Mouse (Mus musculus) layer of hippocampus, adult 8-10 months (tissue): ENCODE results near the gene Farp2. TPM values are rescaled to one million over a fixed set of nuclear protein-coding genes. Genes with fewer than 3 reads are reported as not detected.
A peak's percentile ranks its signal among the peaks of the same experiment; 100 is the strongest.
"Not testable (repeated sequence)": the region's sequence is repeated elsewhere in the genome, so short reads cannot be mapped to it uniquely, and the experiment has no call there.

Experiments used
- DNase-seq, 2 experiments: peaks; one replicate each; pipeline ENCODE4 v3.0.0; 2022; ENCODE audit warnings: low spot score in 2 of 2
- total RNA-seq, 4 experiments: library from RNA; stranded (reverse); gene quantifications; 2 replicates each; pipeline ENCODE4 v1.2.4; 2022

Farp2 gene
- total RNA-seq, 4 experiments from 2014 or later, result 12.2 to 14.6 (median 13.8) TPM

DNA sequence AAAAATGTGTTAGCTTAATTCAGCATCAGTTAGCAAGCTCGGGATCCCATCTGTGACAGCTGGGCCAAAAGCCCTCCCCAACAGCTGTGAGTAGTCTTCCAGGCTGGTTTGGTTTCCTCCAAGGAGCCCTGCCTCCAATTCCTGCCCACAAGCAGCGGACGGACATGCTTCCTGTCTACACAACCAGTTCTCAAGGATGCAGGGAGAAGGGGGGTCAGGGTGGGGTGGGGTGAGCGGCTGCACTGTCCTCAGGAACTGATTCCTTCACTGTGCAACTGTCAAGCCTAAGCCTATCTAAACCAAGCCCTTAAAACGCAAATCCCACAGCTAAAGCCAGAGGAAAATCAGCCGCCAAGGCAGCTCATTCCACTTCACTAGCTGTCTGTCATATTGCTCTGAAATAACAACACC is 122.6 kb downstream of the Farp2 start:
- peak; percentile 67 for DNase-seq

- peak; percentile 50 to 56 for DNase-seq
Measured at GRCm38 (mm10) chr1:93635091-93635579, 123.3 kb downstream of the Farp2 start.

GRCm38 (mm10) chr1:93635580-93636192 is 123.8 kb downstream of the Farp2 start:
- DNase-seq, result peak; percentile 99 to 100

- no peak for DNase-seq
Measured at GRCm38 (mm10) chr1:93636211-93636897, 124.5 kb downstream of the Farp2 start.

DNA sequence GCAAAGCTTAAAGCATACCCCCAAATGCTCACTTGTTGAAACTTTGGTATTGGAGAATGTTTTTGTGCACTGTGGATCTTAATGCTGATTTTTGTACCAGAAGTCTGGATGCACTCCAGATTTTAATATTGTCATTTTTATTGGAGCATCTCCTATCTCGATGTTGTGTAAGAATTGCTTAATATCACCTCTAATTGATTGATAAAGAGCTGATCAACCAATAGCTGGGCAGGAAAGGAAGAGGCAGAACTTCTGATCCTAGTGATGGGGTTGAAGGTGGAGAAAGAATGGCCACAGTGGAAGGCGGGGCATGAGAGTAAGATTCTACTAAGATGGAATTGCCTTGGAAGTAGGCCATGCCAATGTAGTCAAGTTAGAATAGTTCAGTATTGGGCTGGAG is 130.1 kb downstream of the Farp2 start:
- no peak for DNase-seq

DNA sequence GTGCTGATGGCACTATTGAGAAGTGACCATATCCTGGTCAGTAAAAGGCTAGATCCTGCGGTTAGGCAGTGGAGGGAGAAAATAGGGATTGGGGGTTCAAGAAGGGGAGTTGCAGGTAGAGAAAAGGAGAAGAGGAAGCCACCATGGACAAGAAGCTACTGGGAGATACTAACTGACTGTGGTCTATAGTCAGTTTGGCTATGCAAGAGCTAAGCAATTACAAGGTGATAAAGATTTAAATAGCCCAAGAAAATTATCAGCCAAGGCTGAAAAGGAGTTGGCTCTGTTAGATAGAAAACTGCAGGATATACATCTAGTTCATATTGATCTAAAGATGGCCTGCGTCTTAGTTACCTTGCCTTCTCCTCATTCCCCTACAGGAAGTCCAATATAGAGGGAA is 130.8 kb downstream of the Farp2 start:
- no peak for DNase-seq

GRCm38 (mm10) chr1:93649604-93650172 is 137.8 kb downstream of the Farp2 start:
- no peak for DNase-seq

DNA sequence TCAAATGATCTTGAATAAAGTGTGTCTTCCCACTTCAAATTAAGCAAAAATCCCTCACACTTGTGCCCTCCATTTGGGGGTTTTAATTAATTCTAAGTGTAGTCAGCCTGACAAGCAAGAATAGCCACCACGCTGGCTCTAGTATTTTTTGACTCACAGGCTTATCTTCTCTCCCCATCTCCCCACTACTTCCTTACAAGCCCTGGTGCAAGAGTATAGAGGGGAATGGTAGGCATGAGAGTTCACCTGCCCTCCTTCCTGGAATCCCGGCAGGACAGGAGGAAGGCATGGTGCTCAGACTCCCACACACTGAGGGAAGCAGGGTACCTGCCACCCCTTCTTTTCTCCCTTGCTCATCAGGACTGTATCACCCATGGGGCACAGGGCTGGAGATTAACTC is 142.4 kb downstream of the Farp2 start:
- no peak for DNase-seq

GRCm38 (mm10) chr1:93654798-93655197 is 142.9 kb downstream of the Farp2 start:
- DNase-seq, result no peak

- DNase-seq, result no peak
Measured at GRCm38 (mm10) chr1:93656325-93657024, 144.6 kb downstream of the Farp2 start.

- DNase-seq, result no peak
Measured at GRCm38 (mm10) chr1:93657025-93657360, 145.1 kb downstream of the Farp2 start.

GRCm38 (mm10) chr1:93658559-93658958 is 146.7 kb downstream of the Farp2 start, which contains the start of gene Stk25:
Gene Stk25 (minus strand): TSS chr1:93658659.
- DNase-seq, result not testable (repeated sequence)

- DNase-seq, result no peak
Measured at GRCm38 (mm10) chr1:93667760-93668400, 156.0 kb downstream of the Farp2 start.

DNA sequence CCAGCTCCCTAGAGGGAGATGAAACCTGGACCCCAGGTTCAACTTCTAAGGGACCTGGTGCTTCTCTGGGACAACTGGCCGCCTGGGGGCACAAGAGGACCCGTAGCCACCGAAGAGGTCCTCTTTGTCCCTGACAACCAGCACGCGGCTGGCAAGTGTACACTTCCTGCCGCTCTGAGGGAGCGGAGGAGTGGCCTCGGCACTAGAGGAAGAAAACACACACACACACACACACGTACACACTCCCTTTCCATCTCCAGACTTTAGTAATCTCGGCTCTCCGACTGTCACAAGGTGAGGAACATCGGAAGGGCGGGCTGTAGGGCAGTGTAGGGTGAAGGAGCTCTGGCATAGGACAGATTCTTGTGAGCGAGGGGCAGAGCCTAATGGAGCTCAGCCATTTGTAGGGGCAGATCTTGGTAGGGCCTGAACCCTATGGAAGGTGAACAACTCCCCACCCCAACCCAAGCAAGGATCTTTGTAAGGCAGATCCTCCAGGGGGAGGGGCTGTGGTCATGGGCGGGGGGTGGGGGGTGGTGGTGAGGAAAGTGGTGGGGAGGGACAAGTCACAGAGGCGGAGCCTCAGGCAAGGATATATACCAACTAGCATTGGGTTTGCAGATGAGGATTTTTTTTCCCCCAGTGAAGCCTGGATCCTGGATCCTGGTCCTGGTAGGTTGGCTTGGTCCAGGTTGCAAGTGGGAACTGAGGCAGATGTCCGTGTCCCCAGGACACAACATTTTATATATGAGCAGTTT is 157.1 kb downstream of the Farp2 start:
- no peak for DNase-seq

- DNase-seq, result no peak
Measured at GRCm38 (mm10) chr1:93669941-93670340, 158.1 kb downstream of the Farp2 start.

Other genes starting within 250 kb of the Farp2 start
- 10 to 100 TPM; 20.7 to 25.8 (median 22.0) TPM for gene Mterf4, start 206.2 kb upstream of the Farp2 start, total RNA-seq
- gene Ppp1r7, start 169.2 kb upstream of the Farp2 start, total RNA-seq, result 10 to 100 TPM; 75.5 to 85.2 (median 78.7) TPM
- gene Pask, start 168.6 kb upstream of the Farp2 start, total RNA-seq, result 1 to 10 TPM; 3.7 to 9.8 (median 4.4) TPM
- gene Ano7, start 138.1 kb upstream of the Farp2 start, total RNA-seq, result under 1 TPM in 2 of 4 experiments, not detected in 2; 0.76 to 0.80 TPM
- gene Hdlbp, start 33.3 kb upstream of the Farp2 start, total RNA-seq, result 100 to 1,000 TPM; 144 to 186 (median 160) TPM
- 100 to 1,000 TPM; 378 to 407 (median 393) TPM for gene Stk25, start 146.6 kb downstream of the Farp2 start, total RNA-seq
- gene Bok, start 173.6 kb downstream of the Farp2 start, total RNA-seq, result 10 to 100 TPM; 52.3 to 55.7 (median 52.8) TPM
- 10 to 100 TPM; 73.6 to 96.0 (median 80.6) TPM for gene Atg4b, start 239.4 kb downstream of the Farp2 start, total RNA-seq
- gene Thap4, start 242.8 kb downstream of the Farp2 start, total RNA-seq, result 10 to 100 TPM; 29.2 to 36.4 (median 36.0) TPM